Comparison of ENCODE assay signal across 11 mouse cellular contexts in genomic region chr11:89977746-89978352, GRCm38 (mm10). TPM values are rescaled to one million over a fixed set of nuclear protein-coding genes. Genes with fewer than 3 reads are reported as not detected.
DNase-seq lines count a peak whose midpoint lies in the region; ATAC-seq and TF ChIP-seq lines count a peak whose summit lies in the region.
"Had no signal": no experiment of that assay in that cellular context is flagged by ENCODE, and none has a peak within 500 bp of the region (broad histone marks: within the 10 kb centered on the region; RNA-seq: fewer than 3 reads in every experiment).

No protein-coding gene starts in this region.

- peaks cover 19% of the 10 kb centered on the region for H3K4me1 ChIP-seq in heart, embryonic 10.5 days
- H3K4me1 ChIP-seq in limb, embryonic 13.5 days: peaks cover 17% of the 10 kb centered on the region

- H3K4me3 ChIP-seq in heart, embryonic 10.5 days: peak overlapping the region; percentile 35; the same call in 1 of the 2 replicates
- no peak overlapping the region for H3K4me3 ChIP-seq in limb, embryonic 13.5 days
- no peak overlapping the region for H3K4me3 ChIP-seq in layer of hippocampus, adult 2 months
- H3K4me3 ChIP-seq: left cerebral cortex, adult 2 months had no signal

- peak overlapping the region; percentile 32 for H3K4me2 ChIP-seq in limb, embryonic 13.5 days (replicated peaks)

- no peak for TF ChIP-seq CTCF in layer of hippocampus, adult 2 months (conservative IDR thresholded peaks at IDR 0.05)

- H3K9me3 ChIP-seq in heart, embryonic 10.5 days: no peaks in the 10 kb centered on the region
- no peaks in the 10 kb centered on the region for H3K9me3 ChIP-seq in limb, embryonic 13.5 days

- peak overlapping the region; percentile 56 for H3K27ac ChIP-seq in heart, embryonic 10.5 days
- peak overlapping the region; percentile 64 for H3K27ac ChIP-seq in limb, embryonic 13.5 days
- H3K27ac ChIP-seq in layer of hippocampus, adult 2 months: no peak overlapping the region
- H3K27ac ChIP-seq: left cerebral cortex, adult 2 months had no signal

- ATAC-seq in limb, embryonic 13.5 days (ENCODE audit: low FRiP score, low read depth): no peak
- ATAC-seq: CD4-positive, CD25-positive, alpha-beta regulatory T cell, adult 4 months had no signal

- WGBS in heart, embryonic 10.5 days: 32% methylated on average over 7 of the region's 7 CpGs
- 56% methylated on average over 7 of the region's 7 CpGs for WGBS in limb, embryonic 13.5 days

- DNase-seq in heart, embryonic 10.5 days (ENCODE audit: low spot score): peak; percentile 74
- no peak for DNase-seq in heart, adult 8-10 months (ENCODE audit: low spot score)
- peak; percentile 51 for DNase-seq in retina, postnatal 1 day
- no peak for DNase-seq in retina, embryonic 14.5 days (ENCODE audit: low spot score)
- DNase-seq in layer of hippocampus, adult 2 months (ENCODE audit: low spot score in 2 of 2): no peak
- no peak for DNase-seq in right cerebral cortex, postnatal 14 days
- DNase-seq in T-cell, adult 2 months (ENCODE audit: low spot score): no peak
- DNase-seq: cerebellum, postnatal 25 days had no signal

- H3K27me3 ChIP-seq in heart, embryonic 10.5 days (ENCODE audit: insufficient read depth, poor library complexity, severe bottlenecking): 0 out of 2 replicates have a peak, but pooled peaks cover 12% of the 10 kb centered on the region
- H3K27me3 ChIP-seq in limb, embryonic 13.5 days: no peaks in the 10 kb centered on the region

- H3K9ac ChIP-seq in limb, embryonic 13.5 days: no peak overlapping the region

- H3K36me3 ChIP-seq in heart, embryonic 10.5 days: no peaks in the 10 kb centered on the region
- H3K36me3 ChIP-seq in limb, embryonic 13.5 days: no peaks in the 10 kb centered on the region

RNA-seq across cellular contexts. Expression of gene Pctp, which starts 24.8 kb away (rescaled TPM):
- polyA plus RNA-seq in heart, embryonic 10.5 days (2016; fragmentation: Nextera tagmentation; extraction: Ambion mirVana): 26.2 and 28.5 TPM in 2 replicates
- total RNA-seq in heart, adult 8-10 months (2022): 1 to 10 TPM; 3.5 to 5.1 (median 4.6) TPM
- 6.9 and 8.2 TPM in 2 replicates for polyA plus RNA-seq in limb, embryonic 13.5 days (2015; fragmentation: Nextera tagmentation; extraction: Ambion mirVana)
- 1 to 10 TPM in 1 of 2 experiments, under 1 TPM in 1; 0.88 to 1.2 TPM for total RNA-seq in layer of hippocampus, adult 2 months (2021)

RNA-seq across cellular contexts. Expression of gene Tmem100, which starts 52.3 kb away (rescaled TPM):
- 13.6 and 14.1 TPM in 2 replicates for polyA plus RNA-seq in heart, embryonic 10.5 days (2016; fragmentation: Nextera tagmentation; extraction: Ambion mirVana)
- total RNA-seq in heart, adult 8-10 months (2022): 10 to 100 TPM in 3 of 4 experiments, 1 to 10 TPM in 1; 8.6 to 12.2 (median 11.6) TPM
- 17.1 and 18.1 TPM in 2 replicates for polyA plus RNA-seq in limb, embryonic 13.5 days (2015; fragmentation: Nextera tagmentation; extraction: Ambion mirVana)
- total RNA-seq in layer of hippocampus, adult 2 months (2021): 10 to 100 TPM; 13.7 to 16.7 TPM
- polyA plus RNA-seq: CD4-positive, CD25-positive, alpha-beta regulatory T cell, adult 4 months had no signal

Comparison
In these comparisons a context has a peak if more than half of its experiments do, and no peak if none do; other contexts are left out.
1. DNase-seq: peak in heart, embryonic 10.5 days (single experiment) and retina, postnatal 1 day (single experiment); none in heart, adult 8-10 months (single experiment), retina, embryonic 14.5 days (single experiment), layer of hippocampus, adult 2 months (0 of 2), right cerebral cortex, postnatal 14 days (single experiment) and T-cell, adult 2 months (single experiment).